Mouse (Mus musculus): Measurements from ENCODE around the gene Ddx46. TPM values are rescaled to one million over a fixed set of nuclear protein-coding genes. Genes with fewer than 3 reads are reported as not detected.

Gene Ddx46
- polyA plus RNA-seq, 1 experiment from 2014 or later: 21.4 TPM

DNA sequence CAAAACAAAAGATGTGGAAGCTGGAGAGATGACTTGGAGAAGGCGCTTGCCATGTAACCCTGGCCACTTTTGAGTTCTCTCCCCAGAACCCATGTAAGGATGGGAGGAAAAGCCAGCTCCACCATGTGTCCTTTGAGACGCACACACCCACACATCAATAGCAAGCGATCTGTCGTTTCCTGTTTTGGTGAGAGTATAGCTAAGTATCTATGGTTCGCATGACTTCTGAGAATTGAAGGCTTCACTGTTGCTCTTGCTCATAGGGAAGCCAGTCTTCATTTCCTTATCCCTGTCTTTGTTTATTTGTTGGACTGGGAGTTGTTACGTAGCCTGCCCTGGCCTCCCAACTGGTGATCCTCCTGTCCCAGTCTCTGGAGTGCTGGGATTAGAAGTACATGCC lies 37.9 kb downstream of the Ddx46 start:
- no peak for ATAC-seq (replicated peaks; ENCODE audit: extremely low read depth, insufficient read depth, low FRiP score)
- Histone ChIP-seq H3K9me3 (replicated peaks; ENCODE audit: control insufficient read depth, low read length) (peaks cover 5% of the 10 kb centered on the region; the same call in 1 of the 2 replicates), H3K9ac (ENCODE audit: low read length) (no peak overlapping the region)

DNA sequence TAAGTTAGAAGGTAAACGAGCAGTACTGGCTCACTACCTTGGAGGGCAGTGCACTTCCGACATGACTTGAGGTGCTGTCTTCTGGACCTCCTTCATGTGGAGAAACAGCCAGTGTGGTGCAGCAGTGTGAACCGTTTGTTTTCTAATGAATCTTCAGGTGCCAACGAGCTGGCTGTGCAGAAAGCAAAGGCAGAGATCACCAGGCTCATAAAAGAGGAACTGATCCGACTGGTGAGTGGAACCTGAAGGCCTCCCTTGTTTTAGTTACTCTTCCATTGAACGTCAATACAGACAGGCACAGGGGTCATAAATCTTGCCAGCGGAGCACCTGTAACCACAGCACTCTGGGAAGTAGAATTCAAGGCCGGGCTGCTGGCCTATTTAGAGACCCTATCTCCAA lies 42.5 kb downstream of the Ddx46 start:
- H3K4me2 ChIP-seq (ENCODE audit: low read depth, low read length): no peak overlapping the region
- no peaks in the 10 kb centered on the region for H3K27me3 ChIP-seq (ENCODE audit: control insufficient read depth, insufficient read depth, low read length)
- H3K9ac ChIP-seq (ENCODE audit: low read length): no peak overlapping the region
- WGBS: 80% methylated on average over 8 of the region's 8 CpGs
- no peak overlapping the region for H3K27ac ChIP-seq (ENCODE audit: low read length)
- H3K4me1 ChIP-seq (ENCODE audit: control insufficient read depth, insufficient read depth, low read length): no peaks in the 10 kb centered on the region
- no peak for ATAC-seq (replicated peaks; ENCODE audit: extremely low read depth, insufficient read depth, low FRiP score)
- H3K4me3 ChIP-seq (ENCODE audit: low read length): no peak overlapping the region
- no peaks in the 10 kb centered on the region for H3K9me3 ChIP-seq (replicated peaks; ENCODE audit: control insufficient read depth, low read length)
- H3K36me3 ChIP-seq (ENCODE audit: control insufficient read depth, insufficient read depth): peaks cover 51% of the 10 kb centered on the region

More for the DNA sequence above, 37.9 kb downstream of the Ddx46 start:
- Histone ChIP-seq H3K27me3 (ENCODE audit: control insufficient read depth, insufficient read depth, low read length) (no peaks in the 10 kb centered on the region), H3K36me3 (ENCODE audit: control insufficient read depth, insufficient read depth) (peaks cover 58% of the 10 kb centered on the region), H3K4me3 (ENCODE audit: low read length) (no peak overlapping the region), H3K27ac (ENCODE audit: low read length) (no peak overlapping the region), H3K4me1 (ENCODE audit: control insufficient read depth, insufficient read depth, low read length) (no peaks in the 10 kb centered on the region), H3K4me2 (ENCODE audit: low read depth, low read length) (no peak overlapping the region)
- 87% methylated on average over 6 of the region's 6 CpGs for WGBS

DNA sequence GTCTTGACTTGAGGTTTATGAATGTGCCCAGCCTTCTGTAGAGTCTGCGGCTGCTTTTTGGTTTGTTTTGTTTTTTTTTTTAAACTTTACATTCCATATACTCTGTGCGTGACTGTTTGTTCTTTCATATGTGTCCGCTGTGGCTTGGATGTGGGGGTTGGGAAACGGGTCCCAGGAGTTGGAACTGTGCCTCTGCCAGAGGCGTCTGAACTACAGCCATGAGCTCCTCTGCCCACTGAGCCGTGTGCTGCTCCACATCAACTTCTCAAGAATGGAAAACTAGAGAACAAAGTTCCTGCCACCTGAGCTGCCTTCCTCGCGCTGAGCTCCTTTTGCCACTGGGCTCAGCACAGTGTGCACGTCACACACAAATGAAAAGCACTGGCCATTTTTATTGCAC lies 47.4 kb downstream of the Ddx46 start:
- Histone ChIP-seq H3K4me2 (ENCODE audit: low read depth, low read length) (no peak overlapping the region), H3K9me3 (replicated peaks; ENCODE audit: control insufficient read depth, low read length) (no peaks in the 10 kb centered on the region), H3K27ac (ENCODE audit: low read length) (no peak overlapping the region), H3K27me3 (ENCODE audit: control insufficient read depth, insufficient read depth, low read length) (no peaks in the 10 kb centered on the region), H3K4me1 (ENCODE audit: control insufficient read depth, insufficient read depth, low read length) (peaks cover 2% of the 10 kb centered on the region; the same call in 1 of the 2 replicates), H3K4me3 (ENCODE audit: low read length) (no peak overlapping the region), H3K9ac (ENCODE audit: low read length) (no peak overlapping the region), H3K36me3 (ENCODE audit: control insufficient read depth, insufficient read depth) (peaks cover 30% of the 10 kb centered on the region)
- WGBS: 81% methylated on average over 9 of the region's 9 CpGs
- ATAC-seq (replicated peaks; ENCODE audit: extremely low read depth, insufficient read depth, low FRiP score): no peak

DNA sequence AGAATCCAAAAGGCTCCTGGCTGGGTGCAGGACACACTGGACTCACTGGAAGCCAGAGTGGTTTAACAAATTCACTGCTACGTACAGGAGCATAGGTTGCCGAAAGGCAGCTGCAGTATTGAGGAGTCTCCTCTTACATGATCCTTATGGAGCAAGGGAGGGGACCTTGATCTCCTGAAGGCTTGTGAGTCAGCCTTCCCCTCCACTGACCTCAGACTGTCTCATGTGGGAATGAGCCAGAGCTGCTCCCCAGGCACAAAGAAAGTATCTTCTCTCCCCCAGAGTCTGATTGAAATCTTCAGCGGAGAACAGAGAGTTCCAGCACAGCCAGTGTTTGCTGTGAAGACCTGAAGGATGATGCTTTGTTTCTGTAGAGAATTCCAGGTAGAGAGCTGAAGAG lies 48.8 kb downstream of the Ddx46 start:
- Histone ChIP-seq H3K4me3 (ENCODE audit: low read length) (no peak overlapping the region), H3K9me3 (replicated peaks; ENCODE audit: control insufficient read depth, low read length) (no peaks in the 10 kb centered on the region), H3K36me3 (ENCODE audit: control insufficient read depth, insufficient read depth) (peaks cover 16% of the 10 kb centered on the region), H3K27me3 (ENCODE audit: control insufficient read depth, insufficient read depth, low read length) (no peaks in the 10 kb centered on the region), H3K9ac (ENCODE audit: low read length) (no peak overlapping the region), H3K27ac (ENCODE audit: low read length) (no peak overlapping the region), H3K4me2 (ENCODE audit: low read depth, low read length) (no peak overlapping the region), H3K4me1 (ENCODE audit: control insufficient read depth, insufficient read depth, low read length) (peaks cover 2% of the 10 kb centered on the region; the same call in 1 of the 2 replicates)
- 86% methylated on average over 3 of the region's 3 CpGs for WGBS
- ATAC-seq (replicated peaks; ENCODE audit: extremely low read depth, insufficient read depth, low FRiP score): no peak

DNA sequence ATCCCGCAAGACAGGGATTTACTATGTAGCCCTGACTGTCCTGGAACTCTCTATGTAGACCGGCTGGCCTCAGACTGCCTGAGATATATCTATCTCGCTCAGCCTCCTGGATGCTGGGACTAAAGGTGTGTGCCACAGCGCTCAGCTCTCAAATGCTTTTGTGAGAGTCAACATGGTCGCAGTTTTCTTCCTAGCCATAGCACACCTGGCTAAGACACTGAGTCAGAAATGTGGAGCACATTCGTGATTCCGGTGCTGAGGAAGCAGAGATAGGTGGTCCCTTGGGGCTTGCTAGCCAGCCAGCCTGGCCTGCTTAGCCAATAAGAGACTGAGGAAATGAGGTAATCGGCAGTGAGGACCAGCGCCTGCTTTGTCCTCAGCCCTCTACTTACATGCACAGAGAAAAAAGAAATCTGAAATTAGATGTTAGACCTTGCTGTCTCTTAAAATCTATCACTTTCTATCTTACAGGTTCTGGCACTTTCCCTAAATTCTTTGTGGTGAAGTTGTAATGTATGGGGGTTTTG lies 51.3 kb downstream of the Ddx46 start:
- WGBS: 60% methylated on average over 9 of the region's 9 CpGs
- no peak overlapping the region for H3K4me3 ChIP-seq (ENCODE audit: low read length)
- ATAC-seq (replicated peaks; ENCODE audit: extremely low read depth, insufficient read depth, low FRiP score): no peak; the same call in 1 of the 2 replicates
- H3K27ac ChIP-seq (ENCODE audit: low read length): no peak overlapping the region
- H3K9ac ChIP-seq (ENCODE audit: low read length): no peak overlapping the region
- no peaks in the 10 kb centered on the region for H3K27me3 ChIP-seq (ENCODE audit: control insufficient read depth, insufficient read depth, low read length)
- no peaks in the 10 kb centered on the region for H3K9me3 ChIP-seq (replicated peaks; ENCODE audit: control insufficient read depth, low read length)
- H3K36me3 ChIP-seq (ENCODE audit: control insufficient read depth, insufficient read depth): peaks cover 2% of the 10 kb centered on the region; the same call in 1 of the 2 replicates
- peaks cover 2% of the 10 kb centered on the region; the same call in 1 of the 2 replicates for H3K4me1 ChIP-seq (ENCODE audit: control insufficient read depth, insufficient read depth, low read length)
- peak overlapping the region; percentile 15; the same call in 1 of the 2 replicates for H3K4me2 ChIP-seq (ENCODE audit: low read depth, low read length)

DNA sequence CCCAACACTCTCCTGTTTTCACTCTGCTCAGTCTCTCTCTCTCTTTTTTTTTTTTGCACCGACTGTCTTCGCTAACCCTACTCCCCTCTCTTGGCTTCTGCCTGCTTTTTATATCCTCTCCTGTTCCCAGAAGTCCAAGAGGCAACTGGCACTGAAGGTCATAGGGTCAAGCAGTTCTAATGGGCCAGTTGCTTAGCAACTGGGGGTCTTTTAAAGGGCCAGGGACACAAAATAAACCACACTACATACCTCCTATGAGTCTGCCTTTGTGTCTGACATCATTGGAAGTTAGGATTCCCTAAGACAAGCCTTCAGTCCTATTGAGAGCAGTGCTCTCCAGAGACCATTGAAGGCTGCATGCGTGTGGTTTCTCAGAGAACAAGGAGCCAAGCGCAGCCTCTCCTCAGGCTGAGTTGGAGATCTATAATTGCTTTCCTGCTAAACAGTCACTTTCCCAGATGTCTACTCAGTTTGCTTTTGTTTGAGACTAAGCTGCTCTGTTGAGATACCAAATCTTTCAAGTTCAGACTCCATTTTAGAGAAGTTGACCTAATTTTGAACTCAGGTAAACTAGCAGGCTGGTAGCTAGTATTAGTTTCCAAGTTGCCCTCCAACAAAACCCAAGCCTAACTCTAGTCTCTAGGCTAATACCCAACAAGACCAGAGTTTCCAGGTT lies 53.2 kb downstream of the Ddx46 start:
- no peak overlapping the region for H3K27ac ChIP-seq (ENCODE audit: low read length)
- H3K9me3 ChIP-seq (replicated peaks; ENCODE audit: control insufficient read depth, low read length): no peaks in the 10 kb centered on the region
- H3K4me2 ChIP-seq (ENCODE audit: low read depth, low read length): no peak overlapping the region
- H3K27me3 ChIP-seq (ENCODE audit: control insufficient read depth, insufficient read depth, low read length): no peaks in the 10 kb centered on the region
- WGBS: 40% methylated on average over 4 of the region's 4 CpGs
- no peak overlapping the region for H3K9ac ChIP-seq (ENCODE audit: low read length)
- no peak for ATAC-seq (replicated peaks; ENCODE audit: extremely low read depth, insufficient read depth, low FRiP score)
- no peaks in the 10 kb centered on the region for H3K36me3 ChIP-seq (ENCODE audit: control insufficient read depth, insufficient read depth)
- H3K4me1 ChIP-seq (ENCODE audit: control insufficient read depth, insufficient read depth, low read length): peaks cover 2% of the 10 kb centered on the region; the same call in 1 of the 2 replicates
- no peak overlapping the region for H3K4me3 ChIP-seq (ENCODE audit: low read length)

DNA sequence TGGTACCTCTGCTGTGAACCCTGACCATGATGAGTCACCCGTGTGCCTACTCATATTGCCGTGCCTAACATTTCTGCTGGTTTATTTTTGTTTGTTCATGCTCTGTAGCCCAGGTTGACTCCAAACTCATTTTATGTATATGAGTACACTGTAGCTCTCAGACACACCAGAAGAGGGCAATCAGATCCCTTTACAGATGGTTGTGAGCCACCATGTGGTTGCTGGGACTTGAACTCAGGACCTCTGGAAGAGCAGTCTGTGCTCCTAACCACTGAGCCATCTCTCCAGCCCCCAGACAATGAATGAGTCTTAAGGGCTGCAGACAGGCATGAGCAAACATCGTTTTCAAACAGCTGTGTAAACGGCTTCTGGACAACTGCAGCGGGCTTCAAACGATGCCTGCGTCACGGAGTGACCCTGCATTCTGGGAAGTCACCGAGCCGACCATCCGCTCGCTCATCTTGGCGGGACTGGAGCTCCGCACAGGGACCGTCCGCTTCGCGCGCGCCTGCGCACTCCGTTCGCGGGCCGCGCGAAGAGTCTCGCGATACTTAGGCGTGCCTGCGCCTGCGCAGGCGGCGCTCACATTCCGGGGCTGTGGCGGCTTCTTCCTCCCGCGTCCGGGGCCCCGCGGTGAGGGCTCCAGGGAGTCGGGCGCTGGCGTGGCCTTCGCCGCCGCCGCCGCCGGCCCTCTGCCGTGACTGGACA lies 57.9 kb downstream of the Ddx46 start, which contains the start of gene B230219D22Rik:
TSS of gene B230219D22Rik (plus strand) at position 590 of the 708 bp plus-strand sequence.
- ATAC-seq (replicated peaks; ENCODE audit: extremely low read depth, insufficient read depth, low FRiP score): peak; percentile 99
- WGBS: 1% methylated on average over 51 of the region's 51 CpGs
- H3K4me3 ChIP-seq (ENCODE audit: low read length): peak within 1 kb of the TSS; percentile 76

DNA sequence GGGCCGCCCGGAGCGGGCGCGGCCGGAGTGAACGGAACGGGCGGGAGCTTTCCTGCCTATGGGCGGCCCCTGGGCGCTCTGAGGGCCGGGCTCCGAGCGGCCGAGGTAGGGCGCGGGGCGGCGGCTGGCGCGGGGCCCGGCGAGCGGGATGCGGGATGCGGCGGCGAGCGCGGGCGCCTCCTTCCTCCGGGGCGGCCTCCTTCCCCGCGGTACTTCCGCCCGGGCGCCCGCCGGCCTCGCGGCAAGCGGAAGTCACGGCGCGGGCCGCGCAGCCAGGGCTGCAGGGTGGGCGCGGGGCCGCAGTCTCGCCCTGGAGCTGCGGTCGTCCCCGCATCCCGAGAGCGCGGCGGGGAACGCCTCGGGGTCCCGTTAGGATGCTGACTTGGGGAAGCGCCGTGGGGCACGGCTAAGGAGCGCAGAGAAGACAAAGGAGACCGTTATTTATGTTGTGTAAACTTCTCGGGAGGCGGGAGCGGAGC lies 58.5 kb downstream of the Ddx46 start:
- Histone ChIP-seq H3K27ac (ENCODE audit: low read length) (peak overlapping the region; percentile 92), H3K4me2 (ENCODE audit: low read depth, low read length) (peak overlapping the region; percentile 86), H3K27me3 (ENCODE audit: control insufficient read depth, insufficient read depth, low read length) (no peaks in the 10 kb centered on the region), H3K36me3 (ENCODE audit: control insufficient read depth, insufficient read depth) (no peaks in the 10 kb centered on the region), H3K4me3 (ENCODE audit: low read length) (peak overlapping the region; percentile 76), H3K4me1 (ENCODE audit: control insufficient read depth, insufficient read depth, low read length) (peaks cover 27% of the 10 kb centered on the region), H3K9me3 (replicated peaks; ENCODE audit: control insufficient read depth, low read length) (no peaks in the 10 kb centered on the region), H3K9ac (ENCODE audit: low read length) (peak overlapping the region; percentile 96)
- ATAC-seq (replicated peaks; ENCODE audit: extremely low read depth, insufficient read depth, low FRiP score): peak; percentile 76
- under 1% methylated on average over 68 of the region's 70 CpGs for WGBS

More for the DNA sequence above, 57.9 kb downstream of the Ddx46 start, which contains the start of gene B230219D22Rik:
- Histone ChIP-seq H3K4me1 (ENCODE audit: control insufficient read depth, insufficient read depth, low read length) (peaks cover 27% of the 10 kb centered on the region), H3K9ac (ENCODE audit: low read length) (peak within 1 kb of the TSS; percentile 96), H3K36me3 (ENCODE audit: control insufficient read depth, insufficient read depth) (no peaks in the 10 kb centered on the region), H3K27ac (ENCODE audit: low read length) (peak within 1 kb of the TSS; percentile 92), H3K27me3 (ENCODE audit: control insufficient read depth, insufficient read depth, low read length) (no peaks in the 10 kb centered on the region), H3K4me2 (ENCODE audit: low read depth, low read length) (peak within 1 kb of the TSS; percentile 86), H3K9me3 (replicated peaks; ENCODE audit: control insufficient read depth, low read length) (no peaks in the 10 kb centered on the region)
